In the genomic region with DNA sequence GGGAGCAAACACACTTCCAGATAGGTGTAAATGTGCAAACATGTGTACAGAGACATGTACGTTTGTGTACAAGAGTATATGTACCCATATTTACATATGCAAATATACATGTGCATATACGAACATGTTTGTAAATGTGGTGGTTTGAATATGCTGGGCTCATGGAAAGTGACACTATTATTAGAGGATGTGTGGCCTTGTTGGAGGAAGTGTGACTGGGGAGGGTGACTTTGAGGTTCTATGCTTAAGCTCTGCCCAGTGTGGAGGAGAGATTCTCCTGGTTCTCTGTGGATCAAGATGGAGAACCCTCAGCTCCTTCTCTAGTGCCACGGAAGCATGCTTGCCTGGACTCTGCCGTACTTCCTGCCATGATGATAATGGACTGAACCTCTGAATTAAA, we compare ENCODE assay signal across 26 mouse cellular contexts.
"Had no signal": no experiment of that assay in that cellular context is flagged by ENCODE, and none has a peak within 500 bp of the region (broad histone marks: within the 10 kb centered on the region; RNA-seq: fewer than 3 reads in every experiment).

No protein-coding gene starts in this region.

- H3K9me3 ChIP-seq: heart, embryonic 13.5 days; heart, embryonic 15.5 days; hindbrain, embryonic 13.5 days; hindbrain, embryonic 15.5 days; limb, embryonic 10.5 days; limb, embryonic 12.5 days; liver, embryonic 13.5 days; liver, embryonic 15.5 days had no signal

- H3K4me2 ChIP-seq: heart, embryonic 11.5 days; heart, embryonic 13.5 days; heart, embryonic 15.5 days; hindbrain, embryonic 13.5 days; hindbrain, embryonic 15.5 days; limb, embryonic 12.5 days; liver, embryonic 11.5 days; liver, embryonic 13.5 days; liver, embryonic 15.5 days had no signal

- H3K4me3 ChIP-seq: gastrocnemius, adult 2 months; heart, embryonic 13.5 days; heart, embryonic 15.5 days; hindbrain, embryonic 13.5 days; hindbrain, embryonic 15.5 days; layer of hippocampus, adult 2 months; left cerebral cortex, adult 2 months; limb, embryonic 10.5 days; limb, embryonic 12.5 days; liver, embryonic 13.5 days; liver, embryonic 15.5 days had no signal

- H3K27ac ChIP-seq: gastrocnemius, adult 2 months; heart, embryonic 13.5 days; heart, embryonic 15.5 days; hindbrain, embryonic 13.5 days; hindbrain, embryonic 15.5 days; hindbrain, postnatal 0 days; layer of hippocampus, adult 2 months; left cerebral cortex, adult 2 months; limb, embryonic 10.5 days; limb, embryonic 12.5 days; liver, embryonic 13.5 days; liver, embryonic 15.5 days had no signal

- H3K9ac ChIP-seq: heart, embryonic 13.5 days; heart, embryonic 15.5 days; hindbrain, embryonic 13.5 days; hindbrain, embryonic 15.5 days; limb, embryonic 12.5 days; liver, embryonic 13.5 days; liver, embryonic 15.5 days had no signal

- DNase-seq: gastrocnemius, adult 2 months; gastrocnemius, postnatal 10 days; gastrocnemius, postnatal 25 days; heart, adult 18-20 months; heart, postnatal 14 days; heart, postnatal 36 days; kidney, adult 18-20 months; kidney, adult 8-10 months; kidney, postnatal 10 days; kidney, postnatal 25 days; kidney, postnatal 4 days; liver; liver, embryonic 13.5 days had no signal

- ATAC-seq: hindbrain, postnatal 0 days; intestine, postnatal 0 days had no signal

- H3K4me1 ChIP-seq: heart, embryonic 13.5 days; heart, embryonic 15.5 days; hindbrain, embryonic 15.5 days; limb, embryonic 10.5 days; limb, embryonic 12.5 days; liver, embryonic 13.5 days; liver, embryonic 15.5 days had no signal

- H3K27me3 ChIP-seq: hindbrain, embryonic 13.5 days; hindbrain, embryonic 15.5 days; limb, embryonic 12.5 days; liver, embryonic 13.5 days; liver, embryonic 15.5 days had no signal

- H3K36me3 ChIP-seq: heart, embryonic 13.5 days; heart, embryonic 15.5 days; hindbrain, embryonic 13.5 days; hindbrain, embryonic 15.5 days; limb, embryonic 10.5 days; limb, embryonic 12.5 days; liver, embryonic 13.5 days; liver, embryonic 15.5 days had no signal
